Mouse (Mus musculus) thymus, adult 2 months (tissue): ENCODE data around the gene Wwox. TPM values are rescaled to one million over a fixed set of nuclear protein-coding genes. Genes with fewer than 3 reads are reported as not detected.

ENCODE experiments used
- DNase-seq: peaks from one replicate; pipeline ENCODE4 v3.0.0; 2021
- H3K27ac ChIP-seq: fragments of 200-500 bp; 2 replicates; pipeline ENCODE4 v1.5.1; 2012; ENCODE audit warnings: low read length, control low read depth; ENCODE audit not compliant: control insufficient read depth, insufficient read depth
- H3K27me3 ChIP-seq: fragments of 200-500 bp; 2 replicates; pipeline ENCODE4 v1.6.1; 2012; ENCODE audit warnings: mild to moderate bottlenecking, low read length, moderate library complexity, mixed read lengths; ENCODE audit not compliant: control insufficient read depth, insufficient read depth
- H3K36me3 ChIP-seq: fragments of 200-500 bp; 2 replicates; pipeline ENCODE4 v1.6.1; 2012; ENCODE audit warnings: mild to moderate bottlenecking, low read length, moderate library complexity; ENCODE audit not compliant: control insufficient read depth, insufficient read depth
- H3K4me1 ChIP-seq: fragments of 200-500 bp; replicated peaks from 2 replicates; pipeline ENCODE4 v1.6.1; 2012; ENCODE audit warnings: low read length; ENCODE audit not compliant: control insufficient read depth, insufficient read depth
- H3K4me3 ChIP-seq: fragments of 200-500 bp; 2 replicates; pipeline ENCODE4 v1.5.1; 2012; ENCODE audit warnings: mild to moderate bottlenecking, low read length, control low read depth, moderate library complexity; ENCODE audit not compliant: control insufficient read depth, insufficient read depth
- CTCF ChIP-seq: fragments of 200-500 bp; IDR thresholded peaks from 2 replicates; pipeline ENCODE4 v1.5.1; 2012; ENCODE audit warnings: mild to moderate bottlenecking, control low read depth, low read length, moderate library complexity, borderline replicate concordance; ENCODE audit not compliant: control insufficient read depth, poor library complexity, insufficient read depth; ENCODE audit errors: extremely low read depth
- POLR2A ChIP-seq: fragments of 200-500 bp; IDR thresholded peaks from 2 replicates; pipeline ENCODE4 v1.6.1; 2012; ENCODE audit warnings: mild to moderate bottlenecking, low read length, control low read depth, moderate library complexity; ENCODE audit not compliant: control insufficient read depth, poor library complexity, insufficient read depth; ENCODE audit errors: extremely low read depth
- WGBS: fragments of 180-500 bp; shearing (Covaris S2); methylation state at CpG from one replicate; pipeline ENCODE4 v1.1.7; 2018; 5-methylcytosine and 5-hydroxymethylcytosine counted together
- polyA plus RNA-seq: library from polyadenylated mRNA; depleted of rRNA; stranded (reverse); fragments of >200 nt; gene quantifications from 2 replicates; pipeline ENCODE4 v1.2.3, GENCODE M21; 2012

The Wwox gene
- polyA plus RNA-seq, 1 experiment, result 8.4 TPM

DNA sequence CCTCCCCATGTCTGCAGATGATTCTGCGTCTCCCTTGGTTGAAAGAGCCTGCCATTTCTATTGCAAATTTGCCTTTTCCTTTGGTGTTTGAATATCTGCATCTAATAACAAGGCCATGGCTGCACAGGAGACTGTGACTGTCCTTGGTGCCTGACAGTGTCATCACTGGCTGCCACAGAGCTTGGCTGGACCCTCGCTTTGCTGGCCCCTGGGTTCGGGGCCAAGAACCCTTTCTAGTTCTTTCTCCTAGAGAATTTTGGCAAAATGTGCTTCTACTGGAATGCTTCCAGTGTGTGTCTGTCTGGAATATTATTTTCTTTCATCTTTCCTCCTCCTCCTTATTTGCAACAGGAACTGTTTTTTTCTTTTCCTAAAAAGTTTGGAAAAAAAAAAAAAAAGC is 565.6 kb downstream of the Wwox start:
- no peak for DNase-seq
- H3K36me3 ChIP-seq, result no peaks in the 10 kb centered on the region
- H3K4me1 ChIP-seq, result no peaks in the 10 kb centered on the region
- TF ChIP-seq POLR2A, result no peak
- no peak for TF ChIP-seq CTCF
- H3K27ac ChIP-seq, result no peak overlapping the region
- no peak overlapping the region for H3K4me3 ChIP-seq
- 94% methylated on average over 3 of the region's 3 CpGs for WGBS
- no peaks in the 10 kb centered on the region for H3K27me3 ChIP-seq

DNA sequence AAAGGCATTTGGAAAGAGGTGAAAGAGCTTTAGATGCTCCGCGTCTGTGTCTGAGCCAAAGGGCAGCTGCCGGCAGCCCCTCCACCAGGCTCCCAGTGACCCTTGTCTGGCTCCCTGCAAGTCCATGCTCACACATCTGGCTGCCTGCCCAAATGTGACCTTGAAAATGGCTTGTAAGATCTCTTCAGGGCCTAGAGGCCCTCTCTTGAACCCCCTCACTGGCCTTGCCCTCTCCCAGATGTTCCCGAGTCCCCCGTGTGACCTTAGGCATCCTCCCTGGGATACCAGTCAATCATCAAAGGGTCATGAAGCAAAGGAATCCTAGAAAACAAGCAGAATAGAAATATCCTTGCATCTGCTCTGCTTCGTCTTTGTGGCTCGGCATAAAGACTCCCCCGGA is 567.1 kb downstream of the Wwox start:
- 95% methylated on average over 8 of the region's 8 CpGs for WGBS
- TF ChIP-seq CTCF (no peak), POLR2A (no peak)
- Histone ChIP-seq H3K4me3 (no peak overlapping the region), H3K27ac (no peak overlapping the region), H3K27me3 (no peaks in the 10 kb centered on the region), H3K36me3 (no peaks in the 10 kb centered on the region), H3K4me1 (no peaks in the 10 kb centered on the region)
- DNase-seq, result no peak

- Histone ChIP-seq H3K4me3 (no peak overlapping the region), H3K36me3 (no peaks in the 10 kb centered on the region), H3K27me3 (no peaks in the 10 kb centered on the region), H3K4me1 (no peaks in the 10 kb centered on the region), H3K27ac (no peak overlapping the region)
- no peak for DNase-seq
- WGBS, result 96% methylated on average over 7 of the region's 7 CpGs
- TF ChIP-seq CTCF, result no peak
- TF ChIP-seq POLR2A, result no peak
These were observed 567.8 kb downstream of the Wwox start for GRCm38 (mm10) chr8:115007280-115007679.

GRCm38 (mm10) chr8:115008624-115009620 is 569.5 kb downstream of the Wwox start:
- no peak for TF ChIP-seq CTCF
- no peak for TF ChIP-seq POLR2A
- DNase-seq, result no peak
- Histone ChIP-seq H3K36me3 (no peaks in the 10 kb centered on the region), H3K27ac (no peak overlapping the region), H3K4me1 (no peaks in the 10 kb centered on the region), H3K4me3 (no peak overlapping the region), H3K27me3 (no peaks in the 10 kb centered on the region)
- WGBS, result 93% methylated on average over 9 of the region's 9 CpGs

DNA sequence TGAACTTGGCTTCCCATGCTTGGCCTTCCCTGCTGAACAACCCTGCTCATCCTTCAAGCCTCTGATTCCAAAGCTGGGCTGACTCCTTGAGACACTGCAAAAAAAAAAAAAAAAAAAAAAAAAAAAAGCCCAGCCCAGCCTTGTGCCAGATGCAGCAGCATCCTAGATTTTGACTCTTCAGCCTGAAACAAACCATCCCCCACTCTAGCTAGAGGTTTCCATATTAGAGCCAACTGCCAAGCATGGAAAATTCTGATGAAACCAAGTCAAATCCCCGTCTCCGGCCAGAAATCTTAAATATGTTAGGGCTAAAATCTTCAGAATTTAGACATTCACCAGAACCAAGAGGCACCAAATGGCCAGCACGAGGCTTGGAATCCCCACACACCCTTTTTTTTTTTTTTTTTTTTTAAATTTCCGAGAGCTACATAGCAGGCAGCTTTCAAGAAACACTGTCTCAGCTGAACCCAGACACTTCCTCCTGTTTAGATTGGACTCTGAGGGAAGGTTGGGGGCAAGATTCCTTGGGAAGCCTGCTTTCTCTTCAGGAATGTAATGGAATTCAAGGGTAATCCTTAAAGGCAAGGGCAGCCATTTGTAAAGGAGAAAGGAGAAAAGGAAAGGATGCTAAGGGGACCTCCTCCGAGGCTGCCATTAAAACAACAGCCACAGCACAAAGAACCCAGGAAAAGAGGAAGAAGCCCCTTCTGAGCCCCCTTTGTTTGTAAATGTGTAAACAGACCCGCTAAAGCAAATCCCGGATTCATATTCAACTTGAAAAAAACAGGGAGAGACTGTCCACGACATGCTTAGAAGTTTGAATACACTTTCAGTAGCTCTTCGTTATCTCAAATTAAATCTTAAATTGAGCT is 570.7 kb downstream of the Wwox start:
- WGBS, result 72% methylated on average over 9 of the region's 9 CpGs
- H3K27ac ChIP-seq, result no peak overlapping the region

DNA sequence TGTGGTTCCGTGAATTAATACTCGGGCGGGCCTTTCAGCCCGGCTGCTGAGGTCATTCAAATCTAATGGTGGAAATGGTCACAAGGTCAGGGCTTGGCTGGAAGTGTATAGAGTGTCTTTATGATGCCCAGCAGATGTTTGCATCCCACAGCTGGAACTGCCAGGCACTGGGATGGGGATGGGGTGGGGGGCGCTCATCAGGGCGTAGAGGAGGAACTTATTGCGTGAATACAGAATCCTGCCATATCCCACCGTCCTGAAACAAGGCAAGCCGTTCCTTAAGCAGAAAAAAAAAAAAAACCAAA is 571.3 kb downstream of the Wwox start:
- H3K4me1 ChIP-seq, result no peaks in the 10 kb centered on the region
- no peak for TF ChIP-seq POLR2A
- no peak for TF ChIP-seq CTCF
- H3K27ac ChIP-seq, result no peak overlapping the region
- WGBS, result 85% methylated on average over 9 of the region's 9 CpGs
- H3K4me3 ChIP-seq, result no peak overlapping the region
- no peak for DNase-seq
- no peaks in the 10 kb centered on the region for H3K27me3 ChIP-seq
- H3K36me3 ChIP-seq, result no peaks in the 10 kb centered on the region

More for the DNA sequence above, 570.7 kb downstream of the Wwox start:
- no peaks in the 10 kb centered on the region for H3K4me1 ChIP-seq
- TF ChIP-seq CTCF, result no peak
- TF ChIP-seq POLR2A, result no peak
- H3K36me3 ChIP-seq, result no peaks in the 10 kb centered on the region
- H3K27me3 ChIP-seq, result no peaks in the 10 kb centered on the region
- H3K4me3 ChIP-seq, result no peak overlapping the region
- no peak for DNase-seq
